Mouse (Mus musculus) megakaryocyte, embryonic 14.5 days (primary cell): Measurements from ENCODE around the gene Pogk.

Experiments used
- FLI1 ChIP-seq: IDR thresholded peaks from 2 replicates; pipeline ENCODE4 v1.6.1; 2012; ENCODE audit warnings: low read length, inconsistent platforms, mixed read lengths
- GATA1 ChIP-seq: IDR thresholded peaks from 3 replicates; pipeline ENCODE4 v1.6.1; 2012; ENCODE audit warnings: mixed read lengths, low read length, inconsistent platforms, borderline replicate concordance

GRCm38 (mm10) chr1:166362659-166363058 lies 47.0 kb downstream of the Pogk start:
- TF ChIP-seq FLI1: no peak
- TF ChIP-seq GATA1: no peak
